Mouse (Mus musculus) liver, embryonic 15.5 days (tissue): ENCODE measurements around the gene Abcf1. TPM values are rescaled to one million over a fixed set of nuclear protein-coding genes. Genes with fewer than 3 reads are reported as not detected.

ENCODE experiments used
- ATAC-seq: fragments of 200-750 bp; cut with Nextera tagmentation; 2 replicates; pipeline ENCODE4 v1.8.0; 2017; ENCODE audit warnings: moderate number of reproducible peaks, mild to moderate bottlenecking, moderate library complexity; ENCODE audit not compliant: insufficient read depth
- H3K27ac ChIP-seq: fragments of 300-500 bp; sonication (generic); replicated peaks from 2 replicates; pipeline ENCODE4 v1.5.1; 2015; ENCODE audit warnings: mild to moderate bottlenecking, inconsistent platforms
- H3K27me3 ChIP-seq: fragments of 300-500 bp; sonication (generic); 2 replicates; pipeline ENCODE4 v1.6.1; 2015; ENCODE audit warnings: mild to moderate bottlenecking, inconsistent platforms
- H3K36me3 ChIP-seq: fragments of 300-500 bp; sonication (generic); replicated peaks from 2 replicates; pipeline ENCODE4 v1.6.1; 2015; ENCODE audit warnings: moderate library complexity, mild to moderate bottlenecking, inconsistent platforms
- H3K4me1 ChIP-seq: fragments of 300-500 bp; sonication (generic); replicated peaks from 2 replicates; pipeline ENCODE4 v1.6.1; 2015; ENCODE audit warnings: inconsistent platforms
- H3K4me2 ChIP-seq: fragments of 300-500 bp; sonication (generic); 2 replicates; pipeline ENCODE4 v1.6.1; 2015; ENCODE audit warnings: moderate library complexity, mild to moderate bottlenecking, inconsistent platforms
- H3K4me3 ChIP-seq: fragments of 300-500 bp; sonication (generic); replicated peaks from 2 replicates; pipeline ENCODE4 v1.5.1; 2015; ENCODE audit warnings: mild to moderate bottlenecking, inconsistent platforms
- H3K9ac ChIP-seq: fragments of 300-500 bp; sonication (generic); 2 replicates; pipeline ENCODE4 v1.6.1; 2015; ENCODE audit warnings: moderate library complexity, mild to moderate bottlenecking, inconsistent platforms
- H3K9me3 ChIP-seq: fragments of 300-500 bp; sonication (generic); replicated peaks from 2 replicates; pipeline ENCODE4 v1.6.1; 2016; ENCODE audit warnings: inconsistent platforms
- WGBS: fragments of 180-500 bp; shearing (Covaris S2); methylation state at CpG from one replicate; pipeline ENCODE4 v1.1.7; 2015; ENCODE audit warnings: mixed read lengths; ENCODE audit not compliant: insufficient replicate concordance; 5-methylcytosine and 5-hydroxymethylcytosine counted together
- polyA plus RNA-seq: library from polyadenylated mRNA; unstranded; fragments of >200 nt; fragmentation: Nextera tagmentation; extraction: Ambion mirVana; gene quantifications from 2 replicates; pipeline ENCODE4 v1.2.1, GENCODE M21; 2015

The Abcf1 gene
- polyA plus RNA-seq, 1 experiment from 2014 or later, result 47.0 TPM

GRCm38 (mm10) chr17:35998545-35999305 is 29.2 kb upstream of the Abcf1 start:
- H3K4me3 ChIP-seq, result peak overlapping the region; percentile 51

GRCm38 (mm10) chr17:35997713-35998510 is 28.4 kb upstream of the Abcf1 start:
- H3K9ac ChIP-seq, result peak overlapping the region; percentile 48
- H3K4me1 ChIP-seq, result peaks cover 82% of the 10 kb centered on the region

More at GRCm38 (mm10) chr17:35998545-35999305, 29.2 kb upstream of the Abcf1 start:
- Histone ChIP-seq H3K4me1 (peaks cover 85% of the 10 kb centered on the region), H3K4me2 (peak overlapping the region; percentile 77), H3K27me3 (no peaks in the 10 kb centered on the region), H3K27ac (peak overlapping the region; percentile 88), H3K9me3 (peaks cover 11% of the 10 kb centered on the region; the same call in 1 of the 2 replicates), H3K36me3 (peaks cover 22% of the 10 kb centered on the region), H3K9ac (peak overlapping the region; percentile 48)
- 35% methylated on average over 6 of the region's 6 CpGs for WGBS
- ATAC-seq, result no peak

GRCm38 (mm10) chr17:35996949-35997348 is 27.4 kb upstream of the Abcf1 start:
- Histone ChIP-seq H3K4me3 (no peak overlapping the region), H3K27me3 (no peaks in the 10 kb centered on the region), H3K9ac (no peak overlapping the region), H3K4me2 (peak overlapping the region; percentile 77), H3K9me3 (peaks cover under 1% of the 10 kb centered on the region; the same call in 1 of the 2 replicates), H3K4me1 (peaks cover 74% of the 10 kb centered on the region), H3K36me3 (peaks cover 5% of the 10 kb centered on the region), H3K27ac (peak overlapping the region; percentile 88)
- 1% methylated on average over 11 of the region's 11 CpGs for WGBS
- ATAC-seq, result peak; percentile 22

More at GRCm38 (mm10) chr17:35997713-35998510, 28.4 kb upstream of the Abcf1 start:
- peak overlapping the region; percentile 77 for H3K4me2 ChIP-seq
- H3K36me3 ChIP-seq, result peaks cover 13% of the 10 kb centered on the region
- no peaks in the 10 kb centered on the region for H3K27me3 ChIP-seq
- H3K27ac ChIP-seq, result peak overlapping the region; percentile 88
- peak; percentile 59 for ATAC-seq
- peak overlapping the region; percentile 51 for H3K4me3 ChIP-seq
- H3K9me3 ChIP-seq, result peaks cover 10% of the 10 kb centered on the region; the same call in 1 of the 2 replicates
- WGBS, result 27% methylated on average over 12 of the region's 12 CpGs

- WGBS, result 2% methylated on average over 14 of the region's 14 CpGs
- H3K27ac ChIP-seq, result peak overlapping the region; percentile 86
- H3K9ac ChIP-seq, result peak overlapping the region; percentile 68
- H3K4me2 ChIP-seq, result peak overlapping the region; percentile 77
- no peaks in the 10 kb centered on the region for H3K27me3 ChIP-seq
- H3K9me3 ChIP-seq, result no peaks in the 10 kb centered on the region
- H3K4me3 ChIP-seq, result peak overlapping the region; percentile 70
- no peak for ATAC-seq
- H3K36me3 ChIP-seq, result peaks cover 2% of the 10 kb centered on the region
- H3K4me1 ChIP-seq, result peaks cover 53% of the 10 kb centered on the region
Observed at GRCm38 (mm10) chr17:35994879-35995240, 25.3 kb upstream of the Abcf1 start.

- no peaks in the 10 kb centered on the region for H3K9me3 ChIP-seq
- WGBS, result 2% methylated on average over 31 of the region's 31 CpGs
Observed at GRCm38 (mm10) chr17:35994175-35994878, 24.8 kb upstream of the Abcf1 start.

GRCm38 (mm10) chr17:35993675-35994074 is 24.1 kb upstream of the Abcf1 start:
- peak; percentile 38 for ATAC-seq
- peak overlapping the region; percentile 70 for H3K4me3 ChIP-seq
- H3K36me3 ChIP-seq, result peaks cover 1% of the 10 kb centered on the region; the same call in 1 of the 2 replicates
- no peaks in the 10 kb centered on the region for H3K27me3 ChIP-seq
- no peak overlapping the region for H3K9ac ChIP-seq
- H3K4me1 ChIP-seq, result peaks cover 43% of the 10 kb centered on the region
- peak overlapping the region; percentile 77 for H3K4me2 ChIP-seq
- H3K27ac ChIP-seq, result peak overlapping the region; percentile 86
- 2% methylated on average over 17 of the region's 17 CpGs for WGBS
- H3K9me3 ChIP-seq, result no peaks in the 10 kb centered on the region

More at GRCm38 (mm10) chr17:35994175-35994878, 24.8 kb upstream of the Abcf1 start:
- H3K4me1 ChIP-seq, result peaks cover 49% of the 10 kb centered on the region
- H3K4me3 ChIP-seq, result peak overlapping the region; percentile 70
- peak; percentile 56 for ATAC-seq
- no peaks in the 10 kb centered on the region for H3K27me3 ChIP-seq
- H3K27ac ChIP-seq, result peak overlapping the region; percentile 86
- H3K36me3 ChIP-seq, result no peaks in the 10 kb centered on the region
- H3K4me2 ChIP-seq, result peak overlapping the region; percentile 77
- H3K9ac ChIP-seq, result peak overlapping the region; percentile 68

GRCm38 (mm10) chr17:35991781-35992180 is 22.2 kb upstream of the Abcf1 start:
- Histone ChIP-seq H3K4me2 (no peak overlapping the region), H3K27me3 (no peaks in the 10 kb centered on the region), H3K4me3 (no peak overlapping the region), H3K36me3 (peaks cover 5% of the 10 kb centered on the region; the same call in 1 of the 2 replicates), H3K27ac (no peak overlapping the region), H3K4me1 (peaks cover 26% of the 10 kb centered on the region), H3K9ac (no peak overlapping the region), H3K9me3 (no peaks in the 10 kb centered on the region)
- no peak for ATAC-seq
- WGBS, result 40% methylated on average over 10 of the region's 10 CpGs

GRCm38 (mm10) chr17:35981776-35982175 is 12.2 kb upstream of the Abcf1 start:
- Histone ChIP-seq H3K9ac (no peak overlapping the region), H3K36me3 (peaks cover 14% of the 10 kb centered on the region), H3K27me3 (no peaks in the 10 kb centered on the region; the same call in 1 of the 2 replicates), H3K9me3 (no peaks in the 10 kb centered on the region), H3K27ac (no peak overlapping the region), H3K4me3 (no peak overlapping the region), H3K4me2 (no peak overlapping the region), H3K4me1 (peaks cover 38% of the 10 kb centered on the region)
- WGBS, result 82% methylated on average over 9 of the region's 9 CpGs
- ATAC-seq, result no peak

GRCm38 (mm10) chr17:35980363-35980754 is 10.8 kb upstream of the Abcf1 start:
- H3K27ac ChIP-seq, result peak overlapping the region; percentile 89
- H3K4me2 ChIP-seq, result peak overlapping the region; percentile 98
- no peaks in the 10 kb centered on the region for H3K9me3 ChIP-seq
- no peaks in the 10 kb centered on the region; the same call in 1 of the 2 replicates for H3K27me3 ChIP-seq
- peak overlapping the region; percentile 89 for H3K4me3 ChIP-seq
- peak overlapping the region; percentile 62 for H3K9ac ChIP-seq
- 0 out of 2 replicates have a peak, but pooled peaks have one; percentile 4 for ATAC-seq
- 0% methylated on average over 29 of the region's 29 CpGs for WGBS
- peaks cover 14% of the 10 kb centered on the region for H3K36me3 ChIP-seq
- peaks cover 38% of the 10 kb centered on the region for H3K4me1 ChIP-seq
